Mouse (Mus musculus) forebrain, embryonic 10.5 days (tissue): Measurements from ENCODE around the gene Fibcd1. TPM values are rescaled to one million over a fixed set of nuclear protein-coding genes. Genes with fewer than 3 reads are reported as not detected.

Experiments used
- DNase-seq: peaks from one replicate; pipeline ENCODE4 v3.0.0-alpha.2; 2017; ENCODE audit warnings: low spot score; ENCODE audit errors: extremely low spot score
- H3K27ac ChIP-seq: fragments of 300-500 bp; sonication (generic); 2 replicates; pipeline ENCODE4 v1.5.1; 2016; ENCODE audit warnings: mild to moderate bottlenecking
- H3K27me3 ChIP-seq: fragments of 300-500 bp; sonication (generic); 2 replicates; pipeline ENCODE4 v1.6.1; 2016; ENCODE audit warnings: mild to moderate bottlenecking; ENCODE audit not compliant: poor library complexity, severe bottlenecking
- H3K36me3 ChIP-seq: fragments of 300-500 bp; sonication (generic); replicated peaks from 2 replicates; pipeline ENCODE4 v1.6.1; 2016; ENCODE audit warnings: mild to moderate bottlenecking, moderate library complexity
- H3K4me1 ChIP-seq: fragments of 300-500 bp; sonication (generic); 2 replicates; pipeline ENCODE4 v1.6.1; 2016
- H3K4me3 ChIP-seq: fragments of 300-500 bp; sonication (generic); 2 replicates; pipeline ENCODE4 v1.5.1; 2016; ENCODE audit warnings: mild to moderate bottlenecking, moderate library complexity
- H3K9me3 ChIP-seq: fragments of 300-500 bp; sonication (generic); 2 replicates; pipeline ENCODE4 v1.6.1; 2016; ENCODE audit warnings: mild to moderate bottlenecking, moderate library complexity
- WGBS: fragments of 180-500 bp; shearing (Covaris S2); methylation state at CpG from one replicate; pipeline ENCODE4 v1.1.7; 2016; 5-methylcytosine and 5-hydroxymethylcytosine counted together
- polyA plus RNA-seq: library from polyadenylated mRNA; unstranded; fragments of >200 nt; fragmentation: Nextera tagmentation; extraction: Ambion mirVana; gene quantifications from 2 replicates; pipeline ENCODE4 v1.2.1, GENCODE M21; 2016

The Fibcd1 gene
- polyA plus RNA-seq, 1 experiment from 2014 or later = 0.19 TPM

- H3K4me3 ChIP-seq = no peak overlapping the region
- peaks cover 41% of the 10 kb centered on the region for H3K4me1 ChIP-seq
- DNase-seq = no peak
- peaks cover 68% of the 10 kb centered on the region for H3K36me3 ChIP-seq
- no peak overlapping the region for H3K27ac ChIP-seq
- WGBS = 93% methylated on average over 14 of the region's 14 CpGs
- no peaks in the 10 kb centered on the region for H3K9me3 ChIP-seq
- 0 out of 2 replicates have a peak, but pooled peaks cover 1% of the 10 kb centered on the region for H3K27me3 ChIP-seq
Measured at GRCm38 (mm10) chr2:31803480-31803879, 42.3 kb downstream of the Fibcd1 start.

- no peak overlapping the region for H3K4me3 ChIP-seq
- H3K36me3 ChIP-seq = peaks cover 75% of the 10 kb centered on the region
- H3K4me1 ChIP-seq = peaks cover 35% of the 10 kb centered on the region
- H3K27ac ChIP-seq = no peak overlapping the region
- H3K27me3 ChIP-seq = no peaks in the 10 kb centered on the region
- no peak for DNase-seq
- no peaks in the 10 kb centered on the region for H3K9me3 ChIP-seq
- WGBS = 94% methylated on average over 8 of the region's 8 CpGs
Measured at GRCm38 (mm10) chr2:31802811-31803210, 43.0 kb downstream of the Fibcd1 start.

- no peak overlapping the region for H3K27ac ChIP-seq
- H3K9me3 ChIP-seq = no peaks in the 10 kb centered on the region
- peaks cover 89% of the 10 kb centered on the region for H3K36me3 ChIP-seq
Measured at GRCm38 (mm10) chr2:31801416-31801815, 44.4 kb downstream of the Fibcd1 start.

GRCm38 (mm10) chr2:31796943-31797342, 48.9 kb downstream of the Fibcd1 start:
- no peak for DNase-seq
- H3K4me1 ChIP-seq = no peaks in the 10 kb centered on the region
- H3K27me3 ChIP-seq = no peaks in the 10 kb centered on the region
- H3K9me3 ChIP-seq = no peaks in the 10 kb centered on the region
- WGBS = 89% methylated on average over 3 of the region's 3 CpGs
- H3K4me3 ChIP-seq = no peak overlapping the region
- no peak overlapping the region for H3K27ac ChIP-seq
- peaks cover 100% of the 10 kb centered on the region for H3K36me3 ChIP-seq

More at GRCm38 (mm10) chr2:31801416-31801815, 44.4 kb downstream of the Fibcd1 start:
- no peak for DNase-seq
- WGBS = 94% methylated on average over 9 of the region's 9 CpGs
- Histone ChIP-seq H3K27me3 (no peaks in the 10 kb centered on the region), H3K4me3 (no peak overlapping the region), H3K4me1 (peaks cover 21% of the 10 kb centered on the region)

GRCm38 (mm10) chr2:31792611-31793010, 53.2 kb downstream of the Fibcd1 start:
- H3K9me3 ChIP-seq = no peaks in the 10 kb centered on the region
- peaks cover 99% of the 10 kb centered on the region for H3K36me3 ChIP-seq
- no peaks in the 10 kb centered on the region for H3K4me1 ChIP-seq
- H3K27me3 ChIP-seq = no peaks in the 10 kb centered on the region
- no peak overlapping the region for H3K27ac ChIP-seq
- DNase-seq = no peak
- H3K4me3 ChIP-seq = no peak overlapping the region
- WGBS = 80% methylated on average over 6 of the region's 6 CpGs

- WGBS = 93% methylated on average over 8 of the region's 8 CpGs
- H3K4me1 ChIP-seq = no peaks in the 10 kb centered on the region
Measured at GRCm38 (mm10) chr2:31791260-31791659, 54.5 kb downstream of the Fibcd1 start.

GRCm38 (mm10) chr2:31790728-31791251, 55.0 kb downstream of the Fibcd1 start:
- Histone ChIP-seq H3K9me3 (no peaks in the 10 kb centered on the region), H3K27me3 (no peaks in the 10 kb centered on the region), H3K36me3 (peaks cover 99% of the 10 kb centered on the region), H3K27ac (no peak overlapping the region), H3K4me3 (no peak overlapping the region), H3K4me1 (no peaks in the 10 kb centered on the region)
- WGBS = 89% methylated on average over 13 of the region's 13 CpGs
- DNase-seq = no peak

More at GRCm38 (mm10) chr2:31791260-31791659, 54.5 kb downstream of the Fibcd1 start:
- no peak overlapping the region for H3K4me3 ChIP-seq
- no peak for DNase-seq
- H3K27ac ChIP-seq = no peak overlapping the region
- H3K27me3 ChIP-seq = no peaks in the 10 kb centered on the region
- H3K9me3 ChIP-seq = no peaks in the 10 kb centered on the region
- H3K36me3 ChIP-seq = peaks cover 99% of the 10 kb centered on the region

- no peak for DNase-seq
- Histone ChIP-seq H3K4me1 (no peaks in the 10 kb centered on the region), H3K27me3 (no peaks in the 10 kb centered on the region), H3K9me3 (no peaks in the 10 kb centered on the region), H3K27ac (no peak overlapping the region), H3K36me3 (peaks cover 99% of the 10 kb centered on the region), H3K4me3 (no peak overlapping the region)
- 91% methylated on average over 2 of the region's 2 CpGs for WGBS
Measured at GRCm38 (mm10) chr2:31789215-31789614, 56.6 kb downstream of the Fibcd1 start.

GRCm38 (mm10) chr2:31788227-31788626, 57.6 kb downstream of the Fibcd1 start:
- Histone ChIP-seq H3K9me3 (no peaks in the 10 kb centered on the region), H3K4me3 (no peak overlapping the region), H3K4me1 (no peaks in the 10 kb centered on the region), H3K36me3 (peaks cover 99% of the 10 kb centered on the region), H3K27ac (no peak overlapping the region), H3K27me3 (no peaks in the 10 kb centered on the region)
- no peak for DNase-seq
- WGBS = 84% methylated on average over 3 of the region's 3 CpGs

GRCm38 (mm10) chr2:31787029-31787428, 58.8 kb downstream of the Fibcd1 start:
- peaks cover 6% of the 10 kb centered on the region for H3K4me1 ChIP-seq
- no peaks in the 10 kb centered on the region for H3K9me3 ChIP-seq
- H3K4me3 ChIP-seq = no peak overlapping the region
- no peak overlapping the region for H3K27ac ChIP-seq
- WGBS = 27% methylated on average over 7 of the region's 7 CpGs
- peak; percentile 83 for DNase-seq
- H3K36me3 ChIP-seq = peaks cover 99% of the 10 kb centered on the region
- no peaks in the 10 kb centered on the region for H3K27me3 ChIP-seq

GRCm38 (mm10) chr2:31785074-31785473, 60.7 kb downstream of the Fibcd1 start:
- H3K27ac ChIP-seq = no peak overlapping the region
- no peaks in the 10 kb centered on the region for H3K27me3 ChIP-seq
- peak; percentile 65 for DNase-seq
- peaks cover 99% of the 10 kb centered on the region for H3K36me3 ChIP-seq
- no peaks in the 10 kb centered on the region for H3K9me3 ChIP-seq
- 64% methylated on average over 9 of the region's 9 CpGs for WGBS
- peaks cover 19% of the 10 kb centered on the region for H3K4me1 ChIP-seq
- no peak overlapping the region for H3K4me3 ChIP-seq

GRCm38 (mm10) chr2:31782958-31783602, 62.7 kb downstream of the Fibcd1 start:
- Histone ChIP-seq H3K4me1 (peaks cover 19% of the 10 kb centered on the region), H3K36me3 (peaks cover 100% of the 10 kb centered on the region), H3K27ac (no peak overlapping the region), H3K27me3 (no peaks in the 10 kb centered on the region), H3K9me3 (no peaks in the 10 kb centered on the region), H3K4me3 (no peak overlapping the region)
- DNase-seq = no peak
- 87% methylated on average over 8 of the region's 8 CpGs for WGBS

- no peak for DNase-seq
Measured at GRCm38 (mm10) chr2:31779258-31779657, 66.5 kb downstream of the Fibcd1 start.

More at GRCm38 (mm10) chr2:31779258-31779657, 66.5 kb downstream of the Fibcd1 start:
- Histone ChIP-seq H3K9me3 (no peaks in the 10 kb centered on the region; the same call in 1 of the 2 replicates), H3K4me3 (no peak overlapping the region), H3K27ac (no peak overlapping the region), H3K4me1 (peaks cover 19% of the 10 kb centered on the region), H3K36me3 (peaks cover 99% of the 10 kb centered on the region), H3K27me3 (no peaks in the 10 kb centered on the region)
- WGBS = 89% methylated on average over 2 of the region's 2 CpGs
